Mouse (Mus musculus): Measurements from ENCODE around the gene Pde2a. TPM values are rescaled to one million over a fixed set of nuclear protein-coding genes. Genes with fewer than 3 reads are reported as not detected.

Pde2a gene
- polyA plus RNA-seq, 1 experiment from 2014 or later, result 18.6 TPM

DNA sequence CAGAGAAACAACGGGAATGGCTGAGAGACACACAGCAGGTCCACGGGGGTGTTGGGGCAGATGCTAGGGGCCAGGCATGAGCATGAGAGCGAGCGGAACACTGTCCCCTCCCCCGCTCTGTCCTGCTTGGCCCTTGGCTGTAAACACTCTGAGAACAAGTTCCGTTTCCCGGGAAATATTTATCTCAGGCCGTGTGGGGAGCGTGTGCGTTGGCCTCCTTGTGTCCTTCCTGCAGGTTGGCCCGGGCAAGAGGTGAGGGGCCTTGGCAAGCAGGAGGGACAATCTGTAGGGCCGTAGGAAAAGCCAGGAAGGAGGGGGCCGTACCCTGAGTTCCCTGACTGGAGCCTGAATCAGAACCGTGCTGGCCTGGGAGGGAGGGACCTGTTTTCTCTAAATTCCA is 43.9 kb downstream of the Pde2a start:
- Histone ChIP-seq H3K9ac (ENCODE audit: low read length) (no peak overlapping the region), H3K4me1 (replicated peaks; ENCODE audit: control insufficient read depth, insufficient read depth, low read length) (0 out of 2 replicates have a peak, but pooled peaks cover 2% of the 10 kb centered on the region), H3K4me3 (ENCODE audit: low read depth, low read length) (no peak overlapping the region), H3K27ac (ENCODE audit: low read depth, low read length) (no peak overlapping the region), H3K4me2 (ENCODE audit: low read depth, low read length, severe bottlenecking) (no peak overlapping the region), H3K9me3 (ENCODE audit: control insufficient read depth, low read length) (no peaks in the 10 kb centered on the region), H3K27me3 (ENCODE audit: control insufficient read depth, insufficient read depth, low read length) (0 out of 2 replicates have a peak, but pooled peaks cover 2% of the 10 kb centered on the region), H3K36me3 (ENCODE audit: control insufficient read depth, insufficient read depth, low read length) (no peaks in the 10 kb centered on the region)
- WGBS, result 65% methylated on average over 14 of the region's 14 CpGs
- no peak for DNase-seq (ENCODE audit: low spot score)
- ATAC-seq (replicated peaks; ENCODE audit: low FRiP score), result no peak

DNA sequence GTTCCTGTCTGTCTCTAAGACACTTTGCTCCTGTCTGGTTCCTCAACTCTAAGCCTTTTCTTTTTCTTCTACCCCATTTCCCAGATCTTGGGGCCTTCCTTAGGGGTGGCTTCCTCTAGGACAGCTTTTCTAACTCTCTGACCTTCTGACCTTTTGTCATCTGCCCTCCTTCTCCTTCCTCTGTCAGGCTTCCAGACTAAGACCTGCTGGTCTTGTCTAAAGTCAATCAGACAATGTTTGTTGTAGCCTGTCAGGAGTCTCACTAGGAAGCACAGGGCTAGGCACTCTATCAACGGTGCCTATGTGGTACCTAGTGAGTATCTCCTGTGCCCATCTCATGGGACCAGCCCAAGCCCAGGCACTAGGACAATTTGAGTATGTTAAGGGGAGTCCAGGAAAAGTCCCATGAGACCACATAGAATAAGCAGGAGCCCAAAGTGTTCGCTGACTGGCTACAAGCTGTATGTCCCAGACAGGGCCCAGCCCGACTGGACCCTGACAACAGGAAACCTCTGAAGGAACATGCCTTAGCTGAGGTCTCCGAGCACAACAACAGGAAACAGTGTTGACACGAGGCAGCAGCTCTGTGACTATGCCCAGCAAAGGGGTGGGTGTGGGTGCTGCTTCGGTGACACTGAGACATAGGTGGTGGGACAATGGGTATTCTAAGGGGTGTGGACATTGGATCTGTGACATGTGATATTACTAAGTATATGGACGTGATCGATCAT is 44.5 kb downstream of the Pde2a start:
- DNase-seq (ENCODE audit: low spot score) (no peak), ATAC-seq (replicated peaks; ENCODE audit: low FRiP score) (no peak)
- H3K36me3 ChIP-seq (ENCODE audit: control insufficient read depth, insufficient read depth, low read length), result no peaks in the 10 kb centered on the region
- H3K9ac ChIP-seq (ENCODE audit: low read length), result no peak overlapping the region
- no peaks in the 10 kb centered on the region for H3K9me3 ChIP-seq (ENCODE audit: control insufficient read depth, low read length)
- H3K4me3 ChIP-seq (ENCODE audit: low read depth, low read length), result no peak overlapping the region
- H3K27me3 ChIP-seq (ENCODE audit: control insufficient read depth, insufficient read depth, low read length), result 0 out of 2 replicates have a peak, but pooled peaks cover 2% of the 10 kb centered on the region
- H3K4me1 ChIP-seq (replicated peaks; ENCODE audit: control insufficient read depth, insufficient read depth, low read length), result no peaks in the 10 kb centered on the region
- WGBS, result 88% methylated on average over 8 of the region's 8 CpGs
- H3K4me2 ChIP-seq (ENCODE audit: low read depth, low read length, severe bottlenecking), result no peak overlapping the region
- no peak overlapping the region for H3K27ac ChIP-seq (ENCODE audit: low read depth, low read length)

DNA sequence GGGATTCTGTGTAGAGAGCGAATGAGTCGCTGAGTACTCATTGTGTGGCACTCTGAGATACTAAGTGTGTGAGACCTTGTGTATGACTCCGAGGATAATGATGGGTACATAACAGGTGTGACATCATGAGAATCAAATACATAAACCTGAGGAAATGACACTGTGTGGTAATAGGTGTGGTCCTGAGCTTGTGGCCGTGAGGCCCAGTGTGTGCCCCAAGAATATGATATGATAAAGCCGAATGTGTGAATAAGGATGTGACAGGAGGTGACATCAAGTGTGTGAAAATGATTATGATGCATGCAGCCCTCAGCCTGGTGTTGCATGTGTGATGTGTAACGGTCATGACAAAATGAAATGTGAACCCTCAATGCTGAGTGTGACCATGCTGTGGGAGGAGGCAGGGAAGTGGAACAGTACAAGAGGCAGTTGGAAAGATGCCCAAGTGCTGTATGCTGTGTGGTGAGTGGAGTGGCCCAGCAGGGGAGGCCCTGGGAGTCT is 45.1 kb downstream of the Pde2a start:
- Histone ChIP-seq H3K4me1 (replicated peaks; ENCODE audit: control insufficient read depth, insufficient read depth, low read length) (no peaks in the 10 kb centered on the region), H3K9ac (ENCODE audit: low read length) (no peak overlapping the region), H3K27me3 (ENCODE audit: control insufficient read depth, insufficient read depth, low read length) (0 out of 2 replicates have a peak, but pooled peaks cover 2% of the 10 kb centered on the region), H3K4me3 (ENCODE audit: low read depth, low read length) (no peak overlapping the region), H3K27ac (ENCODE audit: low read depth, low read length) (no peak overlapping the region), H3K36me3 (ENCODE audit: control insufficient read depth, insufficient read depth, low read length) (no peaks in the 10 kb centered on the region), H3K9me3 (ENCODE audit: control insufficient read depth, low read length) (no peaks in the 10 kb centered on the region), H3K4me2 (ENCODE audit: low read depth, low read length, severe bottlenecking) (no peak overlapping the region)
- no peak for ATAC-seq (replicated peaks; ENCODE audit: low FRiP score)
- 90% methylated on average over 6 of the region's 6 CpGs for WGBS
- DNase-seq (ENCODE audit: low spot score), result no peak

DNA sequence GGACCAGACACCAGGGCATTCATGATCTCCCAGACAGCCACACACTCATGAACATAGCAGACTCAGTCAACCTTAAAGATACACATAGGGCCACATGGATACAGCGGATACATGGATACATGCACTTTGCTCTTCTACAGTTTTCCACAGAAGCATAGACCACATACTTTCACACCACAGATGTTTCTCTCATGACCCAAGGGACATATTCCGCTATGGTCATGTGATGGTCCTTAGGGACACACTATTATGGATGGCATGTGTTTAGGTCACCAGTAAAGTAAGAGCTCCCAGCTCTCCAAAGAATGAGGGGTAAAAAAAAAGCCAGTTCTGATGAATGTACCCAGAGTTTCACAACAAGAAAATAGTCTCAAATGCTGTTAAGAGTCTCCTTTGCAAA is 49.9 kb downstream of the Pde2a start:
- no peak for ATAC-seq (replicated peaks; ENCODE audit: low FRiP score)
- no peaks in the 10 kb centered on the region for H3K27me3 ChIP-seq (ENCODE audit: control insufficient read depth, insufficient read depth, low read length)
- DNase-seq (ENCODE audit: low spot score), result no peak
- no peak overlapping the region for H3K4me3 ChIP-seq (ENCODE audit: low read depth, low read length)
- no peaks in the 10 kb centered on the region for H3K4me1 ChIP-seq (replicated peaks; ENCODE audit: control insufficient read depth, insufficient read depth, low read length)
- 86% methylated on average over 2 of the region's 2 CpGs for WGBS
- no peak overlapping the region for H3K27ac ChIP-seq (ENCODE audit: low read depth, low read length)
- no peaks in the 10 kb centered on the region for H3K36me3 ChIP-seq (ENCODE audit: control insufficient read depth, insufficient read depth, low read length)
- no peaks in the 10 kb centered on the region for H3K9me3 ChIP-seq (ENCODE audit: control insufficient read depth, low read length)
- H3K4me2 ChIP-seq (ENCODE audit: low read depth, low read length, severe bottlenecking), result no peak overlapping the region
- no peak overlapping the region for H3K9ac ChIP-seq (ENCODE audit: low read length)

DNA sequence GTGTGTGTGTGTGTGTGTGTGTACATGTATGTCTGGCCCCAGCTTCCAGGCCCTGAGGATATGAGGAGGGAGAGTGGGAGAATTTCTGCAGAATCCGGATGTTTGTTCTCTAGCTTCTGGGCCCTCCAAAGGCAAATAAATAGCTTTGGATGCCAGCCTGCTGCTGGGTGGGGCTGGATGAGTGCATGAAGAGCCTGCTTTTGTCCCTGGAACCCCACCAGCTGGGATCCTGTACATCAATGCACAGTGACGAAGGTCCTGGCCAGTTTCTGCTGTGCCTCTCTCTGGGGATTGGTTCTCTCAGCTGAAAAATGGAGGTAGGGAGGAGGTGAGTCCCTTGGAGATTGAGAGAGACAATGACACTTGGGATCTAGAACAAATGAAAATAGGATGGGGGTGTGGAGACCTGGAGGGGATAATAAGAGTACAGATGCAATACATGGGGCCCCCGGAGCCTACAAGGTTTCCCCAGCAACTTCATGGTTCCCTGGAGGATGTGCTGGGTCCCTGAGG is 50.5 kb downstream of the Pde2a start:
- WGBS, result 57% methylated on average over 3 of the region's 3 CpGs
- no peak overlapping the region for H3K4me3 ChIP-seq (ENCODE audit: low read depth, low read length)
- no peaks in the 10 kb centered on the region for H3K36me3 ChIP-seq (ENCODE audit: control insufficient read depth, insufficient read depth, low read length)
- H3K9ac ChIP-seq (ENCODE audit: low read length), result no peak overlapping the region
- no peak overlapping the region for H3K4me2 ChIP-seq (ENCODE audit: low read depth, low read length, severe bottlenecking)
- H3K27me3 ChIP-seq (ENCODE audit: control insufficient read depth, insufficient read depth, low read length), result no peaks in the 10 kb centered on the region
- H3K9me3 ChIP-seq (ENCODE audit: control insufficient read depth, low read length), result no peaks in the 10 kb centered on the region
- ATAC-seq (replicated peaks; ENCODE audit: low FRiP score) (no peak), DNase-seq (ENCODE audit: low spot score) (no peak)
- no peak overlapping the region for H3K27ac ChIP-seq (ENCODE audit: low read depth, low read length)
- H3K4me1 ChIP-seq (replicated peaks; ENCODE audit: control insufficient read depth, insufficient read depth, low read length), result no peaks in the 10 kb centered on the region

DNA sequence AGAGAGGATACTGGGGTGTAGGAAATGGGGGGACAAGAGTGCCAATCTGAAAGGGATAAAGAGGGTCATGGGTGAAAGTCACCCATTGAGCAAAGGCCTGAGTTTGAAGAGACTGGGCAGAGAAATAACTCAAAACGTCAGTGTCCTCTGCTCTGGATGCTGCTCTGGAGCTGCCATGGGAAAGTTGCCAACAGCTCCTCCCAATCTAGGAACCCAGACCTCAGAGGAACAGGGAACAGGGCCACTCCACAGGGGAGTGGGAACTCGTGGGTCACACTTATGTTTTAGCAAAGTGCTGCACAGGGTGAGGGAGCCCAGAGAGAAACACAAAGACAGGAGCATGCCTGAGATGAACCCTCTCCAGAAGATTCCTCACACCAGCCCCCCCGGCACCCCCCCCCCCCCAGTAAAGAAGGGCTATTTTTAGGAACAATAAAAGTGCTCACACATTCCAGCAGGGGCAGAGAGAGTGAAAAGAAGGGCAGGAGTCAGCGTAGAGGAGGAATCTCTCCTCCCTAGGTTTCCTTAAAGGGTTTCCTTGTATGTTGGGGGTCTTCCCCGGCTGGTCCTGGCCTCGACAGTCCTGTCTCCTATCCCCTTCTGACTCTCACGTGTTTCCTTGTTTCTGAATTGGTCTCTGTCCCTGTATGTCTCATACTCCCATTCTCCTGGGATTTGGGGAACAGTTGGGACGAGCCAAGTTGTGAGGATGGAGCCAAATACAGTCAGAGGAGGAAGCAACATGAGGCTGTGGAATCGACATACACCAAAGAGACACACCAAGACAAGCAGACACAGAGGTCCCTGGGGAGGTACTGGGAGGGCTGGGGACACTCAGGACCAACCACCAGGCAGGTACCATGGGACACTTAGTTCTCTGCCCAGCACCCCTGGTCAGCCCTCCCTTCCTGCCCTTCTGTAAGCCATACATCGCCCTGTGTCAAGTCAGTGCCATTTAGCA is 51.4 kb downstream of the Pde2a start:
- ATAC-seq (replicated peaks; ENCODE audit: low FRiP score), result no peak
- WGBS, result 72% methylated on average over 10 of the region's 10 CpGs
- Histone ChIP-seq H3K27me3 (ENCODE audit: control insufficient read depth, insufficient read depth, low read length) (no peaks in the 10 kb centered on the region), H3K9ac (ENCODE audit: low read length) (no peak overlapping the region), H3K4me3 (ENCODE audit: low read depth, low read length) (no peak overlapping the region), H3K36me3 (ENCODE audit: control insufficient read depth, insufficient read depth, low read length) (no peaks in the 10 kb centered on the region), H3K4me1 (replicated peaks; ENCODE audit: control insufficient read depth, insufficient read depth, low read length) (no peaks in the 10 kb centered on the region), H3K27ac (ENCODE audit: low read depth, low read length) (no peak overlapping the region), H3K9me3 (ENCODE audit: control insufficient read depth, low read length) (no peaks in the 10 kb centered on the region), H3K4me2 (ENCODE audit: low read depth, low read length, severe bottlenecking) (no peak overlapping the region)
- no peak for DNase-seq (ENCODE audit: low spot score)

DNA sequence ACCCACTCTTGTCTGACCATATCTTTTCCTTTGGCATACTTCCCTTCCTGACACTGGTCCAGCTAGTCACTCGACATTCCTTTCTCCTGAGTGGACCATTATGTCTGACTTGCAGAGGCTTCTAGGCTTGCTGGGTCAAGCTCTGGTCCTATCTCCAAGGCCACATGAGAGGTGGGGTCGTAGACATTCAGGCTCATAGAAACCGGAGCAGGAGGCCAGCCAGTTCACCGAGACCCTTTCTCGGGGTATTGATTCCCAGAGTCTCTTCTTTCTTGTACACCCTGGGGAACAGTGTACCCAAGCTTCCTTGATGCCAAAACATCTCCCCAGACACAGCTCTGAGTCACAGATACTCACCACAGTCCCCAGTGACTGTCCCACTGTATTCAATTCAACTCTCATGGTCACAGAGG is 52.9 kb downstream of the Pde2a start:
- H3K27ac ChIP-seq (ENCODE audit: low read depth, low read length), result no peak overlapping the region
- DNase-seq (ENCODE audit: low spot score) (no peak), ATAC-seq (replicated peaks; ENCODE audit: low FRiP score) (no peak)
- no peak overlapping the region for H3K9ac ChIP-seq (ENCODE audit: low read length)
- no peaks in the 10 kb centered on the region for H3K27me3 ChIP-seq (ENCODE audit: control insufficient read depth, insufficient read depth, low read length)
- H3K36me3 ChIP-seq (ENCODE audit: control insufficient read depth, insufficient read depth, low read length), result no peaks in the 10 kb centered on the region
- no peak overlapping the region for H3K4me3 ChIP-seq (ENCODE audit: low read depth, low read length)
- no peak overlapping the region for H3K4me2 ChIP-seq (ENCODE audit: low read depth, low read length, severe bottlenecking)
- no peaks in the 10 kb centered on the region for H3K4me1 ChIP-seq (replicated peaks; ENCODE audit: control insufficient read depth, insufficient read depth, low read length)
- no peaks in the 10 kb centered on the region for H3K9me3 ChIP-seq (ENCODE audit: control insufficient read depth, low read length)
- 94% methylated on average over 5 of the region's 5 CpGs for WGBS

DNA sequence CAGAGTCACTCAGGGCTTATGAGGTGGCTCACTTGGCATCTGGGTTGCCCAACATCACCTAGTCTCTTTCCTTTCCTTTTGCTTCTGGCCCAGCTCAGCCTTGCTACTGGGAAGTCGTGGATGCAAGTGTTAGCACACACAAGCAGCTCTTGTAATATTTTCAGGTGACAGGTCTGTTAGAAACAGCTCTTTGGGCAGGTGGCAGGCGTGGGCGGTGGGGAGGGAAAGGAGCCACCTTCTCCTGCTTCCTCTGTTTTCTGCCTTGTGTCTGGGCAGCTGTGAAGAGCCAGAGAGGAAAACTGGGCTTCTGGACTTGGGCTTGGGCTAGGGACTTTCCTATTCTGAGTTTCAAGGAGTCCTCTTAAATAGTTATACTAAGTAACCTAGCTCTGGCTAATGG is 54.5 kb downstream of the Pde2a start:
- DNase-seq (ENCODE audit: low spot score) (no peak), ATAC-seq (replicated peaks; ENCODE audit: low FRiP score) (no peak)
- no peaks in the 10 kb centered on the region for H3K9me3 ChIP-seq (ENCODE audit: control insufficient read depth, low read length)
- no peak overlapping the region for H3K9ac ChIP-seq (ENCODE audit: low read length)
- no peak overlapping the region for H3K4me2 ChIP-seq (ENCODE audit: low read depth, low read length, severe bottlenecking)
- no peaks in the 10 kb centered on the region for H3K36me3 ChIP-seq (ENCODE audit: control insufficient read depth, insufficient read depth, low read length)
- 89% methylated on average over 3 of the region's 3 CpGs for WGBS
- no peaks in the 10 kb centered on the region for H3K4me1 ChIP-seq (replicated peaks; ENCODE audit: control insufficient read depth, insufficient read depth, low read length)
- H3K27ac ChIP-seq (ENCODE audit: low read depth, low read length), result no peak overlapping the region
- no peaks in the 10 kb centered on the region for H3K27me3 ChIP-seq (ENCODE audit: control insufficient read depth, insufficient read depth, low read length)
- H3K4me3 ChIP-seq (ENCODE audit: low read depth, low read length), result no peak overlapping the region
